1 mouse cellular context compared by ENCODE assay signal in the genomic region with DNA sequence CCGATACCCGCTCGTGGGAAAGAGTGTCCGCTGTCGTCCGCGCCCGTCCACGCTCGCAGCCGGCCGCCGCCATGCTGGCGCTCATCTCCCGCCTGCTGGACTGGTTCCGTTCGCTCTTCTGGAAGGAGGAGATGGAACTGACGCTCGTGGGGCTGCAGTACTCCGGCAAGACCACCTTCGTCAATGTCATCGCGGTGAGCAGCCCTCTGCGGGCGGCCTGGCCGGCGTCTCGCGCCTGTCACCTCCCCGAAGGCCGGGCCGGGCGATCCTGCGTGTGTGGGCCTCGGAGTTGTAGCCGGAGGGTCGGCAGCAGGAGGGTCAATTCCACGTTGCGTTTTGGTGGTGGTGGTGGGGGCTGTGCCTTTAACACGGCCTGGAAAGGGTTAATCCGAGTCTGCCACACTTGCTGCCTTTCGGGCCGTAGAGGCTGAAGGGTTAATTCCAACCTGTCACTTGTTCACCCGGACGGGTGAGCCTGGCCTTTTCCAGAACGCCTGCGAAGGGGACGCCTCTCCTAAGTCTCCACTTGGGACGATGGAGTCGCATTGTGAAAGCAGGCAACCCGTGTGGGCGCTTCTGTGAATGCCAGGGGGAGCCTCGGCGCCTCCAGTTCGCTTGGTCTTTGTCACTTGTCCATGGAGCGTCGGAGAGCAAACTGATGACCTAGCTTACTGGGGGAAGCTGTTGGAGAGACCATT.
TF ChIP-seq lines count a peak whose summit lies in the region.

No protein-coding gene starts in this region.

TF ChIP-seq in MEL, 35 proteins besides CTCF, POLR2A, EP300 and RAD21:
- 0 out of 2 replicates have a peak, but pooled peaks have one; percentile 49 for TF ChIP-seq SIN3A (IDR thresholded peaks at IDR 0.05; ENCODE audit: low read length)
- TF ChIP-seq HCFC1 (IDR thresholded peaks at IDR 0.05; ENCODE audit: low read depth, low read length), result no peak
